Mouse (Mus musculus) forebrain, embryonic 13.5 days (tissue): Measurements from ENCODE around the gene Setd1b. TPM values are rescaled to one million over a fixed set of nuclear protein-coding genes. Genes with fewer than 3 reads are reported as not detected.

ENCODE experiments used
- ATAC-seq: fragments of 200-750 bp; cut with Nextera tagmentation; 2 replicates; pipeline ENCODE4 v1.8.0; 2017
- H3K27ac ChIP-seq: fragments of 300-500 bp; sonication (generic); 2 replicates; pipeline ENCODE4 v1.5.1; 2015; ENCODE audit warnings: inconsistent platforms, mild to moderate bottlenecking, moderate library complexity
- H3K27me3 ChIP-seq: fragments of 300-500 bp; sonication (generic); 2 replicates; pipeline ENCODE4 v1.6.1; 2015; ENCODE audit warnings: mild to moderate bottlenecking, inconsistent platforms
- H3K36me3 ChIP-seq: fragments of 300-500 bp; sonication (generic); 2 replicates; pipeline ENCODE4 v1.6.1; 2015; ENCODE audit warnings: mild to moderate bottlenecking, inconsistent platforms; ENCODE audit not compliant: poor library complexity, severe bottlenecking
- H3K4me1 ChIP-seq: fragments of 300-500 bp; sonication (generic); 2 replicates; pipeline ENCODE4 v1.6.1; 2015; ENCODE audit warnings: inconsistent platforms
- H3K4me2 ChIP-seq: fragments of 300-500 bp; sonication (generic); 2 replicates; pipeline ENCODE4 v1.6.1; 2015; ENCODE audit warnings: inconsistent platforms, mild to moderate bottlenecking, moderate library complexity
- H3K4me3 ChIP-seq: fragments of 300-500 bp; sonication (generic); 2 replicates; pipeline ENCODE4 v1.5.1; 2015; ENCODE audit warnings: mild to moderate bottlenecking, inconsistent platforms
- H3K9ac ChIP-seq: fragments of 300-500 bp; sonication (generic); 2 replicates; pipeline ENCODE4 v1.6.1; 2015; ENCODE audit warnings: mild to moderate bottlenecking, inconsistent platforms
- H3K9me3 ChIP-seq: fragments of 300-500 bp; sonication (generic); replicated peaks from 2 replicates; pipeline ENCODE4 v1.6.1; 2016; ENCODE audit warnings: inconsistent platforms
- WGBS: fragments of 180-500 bp; shearing (Covaris S2); methylation state at CpG from one replicate; pipeline ENCODE4 v1.1.7; 2015; 5-methylcytosine and 5-hydroxymethylcytosine counted together
- polyA plus RNA-seq: library from polyadenylated mRNA; unstranded; fragments of >200 nt; fragmentation: Nextera tagmentation; extraction: Ambion mirVana; gene quantifications from 2 replicates; pipeline ENCODE4 v1.2.1, GENCODE M21; 2015

Setd1b gene
- polyA plus RNA-seq, 1 experiment from 2014 or later = 13.9 TPM

DNA sequence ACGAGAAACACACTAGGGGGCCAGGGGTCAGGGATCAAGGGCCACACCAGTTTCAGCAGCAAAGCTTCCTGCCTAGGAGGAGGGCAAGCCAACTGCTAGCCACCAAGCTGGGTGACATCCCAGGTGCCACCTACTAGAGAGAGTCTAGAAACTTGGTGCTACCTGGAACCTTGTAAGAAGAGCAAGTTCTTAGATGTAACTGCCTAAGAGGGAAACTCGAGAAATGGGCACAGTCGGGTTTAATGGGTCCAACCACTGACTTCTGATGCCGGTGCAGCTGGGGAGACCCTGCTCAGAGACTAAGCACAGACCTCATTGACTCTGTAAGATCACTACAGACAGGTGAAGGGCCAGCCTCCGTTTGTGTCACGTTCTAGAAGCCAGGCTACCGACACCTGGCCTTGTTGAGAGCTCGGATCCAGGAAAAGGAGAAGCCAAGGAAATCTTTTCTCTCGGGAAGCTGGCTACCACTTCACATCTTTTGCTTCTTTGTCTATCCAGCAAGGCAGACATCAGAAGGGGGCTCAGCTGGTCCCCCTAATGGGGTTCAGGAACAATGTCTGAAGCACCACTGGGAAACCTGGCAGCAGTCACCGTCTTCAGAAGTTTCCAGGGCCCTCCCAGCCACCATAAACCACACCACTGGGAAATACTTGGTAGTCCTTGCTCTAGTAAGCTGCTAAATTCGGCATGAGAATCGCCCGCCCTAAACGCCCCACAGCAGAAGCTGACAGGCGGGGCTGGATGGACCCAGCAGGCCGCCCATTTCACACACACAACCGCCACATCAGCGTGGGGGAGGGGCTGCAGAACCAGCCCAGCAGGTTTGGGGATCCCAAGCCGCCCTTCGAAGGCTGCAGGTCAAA, 4.7 kb upstream of the Setd1b start:
- under 1% methylated on average over 20 of the region's 20 CpGs for WGBS
- Histone ChIP-seq H3K27me3 (no peaks in the 10 kb centered on the region), H3K4me1 (peaks cover 58% of the 10 kb centered on the region)

DNA sequence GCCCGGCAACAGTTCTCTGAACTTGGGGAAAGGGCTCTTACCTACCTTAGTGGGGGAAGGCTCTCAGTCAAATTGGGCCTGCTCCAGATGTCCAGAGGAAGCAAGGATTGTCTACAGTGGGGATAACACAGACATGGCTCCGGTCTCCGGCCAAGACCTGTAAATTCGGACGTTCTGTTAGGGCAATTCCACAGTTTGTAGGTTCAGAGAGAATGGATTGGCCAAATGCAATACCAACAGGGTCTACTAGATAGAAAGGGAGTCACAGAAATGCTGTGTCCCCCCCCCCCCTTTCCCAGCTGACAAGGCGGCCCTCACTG, 4.1 kb upstream of the Setd1b start:
- 2% methylated on average over 6 of the region's 6 CpGs for WGBS
- H3K4me1 ChIP-seq = peaks cover 52% of the 10 kb centered on the region
- no peaks in the 10 kb centered on the region for H3K9me3 ChIP-seq

More for the DNA sequence above, 4.7 kb upstream of the Setd1b start:
- peak overlapping the region; percentile 100 for H3K27ac ChIP-seq
- H3K9ac ChIP-seq = peak overlapping the region; percentile 100
- H3K4me3 ChIP-seq = peak overlapping the region; percentile 94
- H3K36me3 ChIP-seq = peaks cover 29% of the 10 kb centered on the region
- ATAC-seq = no peak
- H3K9me3 ChIP-seq = no peaks in the 10 kb centered on the region
- peak overlapping the region; percentile 96 for H3K4me2 ChIP-seq

DNA sequence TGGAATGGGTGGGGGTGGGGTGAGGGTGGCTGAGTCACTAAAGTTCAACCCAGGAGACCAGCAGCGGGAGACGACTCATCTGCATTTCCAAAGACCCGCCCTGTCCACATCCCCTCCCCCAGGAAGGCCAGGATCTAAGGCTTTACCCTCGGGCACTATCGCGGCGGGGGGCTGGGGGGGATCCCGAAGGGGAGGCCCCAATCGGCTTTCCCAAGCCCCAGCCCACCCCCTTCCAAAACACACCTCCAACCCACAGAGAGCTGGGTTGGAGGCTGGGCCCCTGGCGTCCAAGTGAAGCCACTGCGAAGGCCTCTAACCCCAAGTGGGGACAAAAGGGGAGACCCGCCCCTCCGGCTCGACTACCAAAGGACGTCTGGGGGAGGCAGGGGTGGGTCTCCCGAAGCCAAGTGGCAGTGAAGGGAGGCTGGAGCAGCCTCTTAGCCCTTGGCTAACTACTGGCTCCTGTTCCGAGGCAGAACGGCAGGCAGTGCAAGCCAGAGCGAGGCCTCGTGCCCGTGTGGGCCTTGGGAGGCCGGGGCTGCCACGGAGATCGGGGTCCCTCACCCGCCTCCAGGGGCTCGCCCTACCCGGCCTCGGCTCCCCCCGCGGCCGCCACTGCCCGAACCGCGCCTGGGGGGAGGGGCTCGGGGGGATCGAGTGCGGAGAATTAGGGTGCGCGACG, 3.6 kb upstream of the Setd1b start:
- Histone ChIP-seq H3K9me3 (no peaks in the 10 kb centered on the region), H3K36me3 (peaks cover 26% of the 10 kb centered on the region), H3K4me3 (peak overlapping the region; percentile 94), H3K27ac (peak overlapping the region; percentile 100), H3K27me3 (no peaks in the 10 kb centered on the region), H3K9ac (peak overlapping the region; percentile 100), H3K4me1 (peaks cover 47% of the 10 kb centered on the region), H3K4me2 (peak overlapping the region; percentile 96)
- WGBS = under 1% methylated on average over 33 of the region's 40 CpGs
- ATAC-seq = peak; percentile 5; the same call in 1 of the 2 replicates

More for the DNA sequence above, 4.1 kb upstream of the Setd1b start:
- H3K27ac ChIP-seq = peak overlapping the region; percentile 100
- H3K4me3 ChIP-seq = peak overlapping the region; percentile 94
- peak overlapping the region; percentile 96 for H3K4me2 ChIP-seq
- no peak for ATAC-seq
- H3K27me3 ChIP-seq = no peaks in the 10 kb centered on the region
- peak overlapping the region; percentile 100 for H3K9ac ChIP-seq
- peaks cover 29% of the 10 kb centered on the region for H3K36me3 ChIP-seq

DNA sequence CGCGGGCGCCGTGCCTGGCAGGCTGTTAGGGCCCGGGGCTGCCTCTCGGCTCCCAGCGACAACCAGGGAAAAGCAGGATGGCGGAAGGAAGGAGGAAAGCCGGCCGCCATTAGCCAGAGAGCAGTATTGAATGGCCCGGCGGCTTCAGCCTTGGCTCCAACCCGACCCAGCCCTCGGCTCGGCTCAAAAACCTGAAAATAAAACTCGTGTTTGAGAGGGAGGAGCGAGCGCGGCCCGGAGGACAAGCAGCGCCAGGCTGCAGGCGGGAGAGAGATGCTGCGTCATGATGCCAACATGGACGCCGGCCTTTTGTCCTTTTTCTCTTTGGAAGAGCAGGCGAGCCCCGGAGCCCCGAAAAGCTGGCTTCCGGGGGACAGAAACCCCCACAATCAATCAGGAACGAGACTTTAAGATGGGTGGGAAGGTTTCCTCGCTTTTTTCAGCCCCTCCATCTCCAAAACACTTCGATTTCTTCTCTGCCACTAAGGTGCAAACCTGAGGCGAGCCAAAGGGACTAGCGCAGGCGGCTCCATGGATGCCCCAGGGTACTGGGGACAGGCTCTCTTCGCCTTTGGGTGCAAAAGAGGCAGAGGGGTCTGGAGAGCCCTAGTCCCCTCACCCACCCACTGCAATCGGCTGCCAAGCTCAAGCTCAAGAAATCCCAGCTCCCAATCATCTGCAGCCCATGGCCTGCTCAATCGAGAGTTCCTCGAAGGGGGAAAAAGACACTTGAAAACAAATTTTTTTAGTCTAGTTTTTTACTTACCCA, 2.9 kb upstream of the Setd1b start:
- under 1% methylated on average over 39 of the region's 39 CpGs for WGBS
- ATAC-seq = 0 out of 2 replicates have a peak, but pooled peaks have one; percentile 8
- Histone ChIP-seq H3K27me3 (no peaks in the 10 kb centered on the region), H3K4me1 (peaks cover 47% of the 10 kb centered on the region), H3K4me3 (peak overlapping the region; percentile 94), H3K36me3 (peaks cover 18% of the 10 kb centered on the region), H3K27ac (peak overlapping the region; percentile 100), H3K9me3 (no peaks in the 10 kb centered on the region), H3K4me2 (peak overlapping the region; percentile 96), H3K9ac (peak overlapping the region; percentile 100)

DNA sequence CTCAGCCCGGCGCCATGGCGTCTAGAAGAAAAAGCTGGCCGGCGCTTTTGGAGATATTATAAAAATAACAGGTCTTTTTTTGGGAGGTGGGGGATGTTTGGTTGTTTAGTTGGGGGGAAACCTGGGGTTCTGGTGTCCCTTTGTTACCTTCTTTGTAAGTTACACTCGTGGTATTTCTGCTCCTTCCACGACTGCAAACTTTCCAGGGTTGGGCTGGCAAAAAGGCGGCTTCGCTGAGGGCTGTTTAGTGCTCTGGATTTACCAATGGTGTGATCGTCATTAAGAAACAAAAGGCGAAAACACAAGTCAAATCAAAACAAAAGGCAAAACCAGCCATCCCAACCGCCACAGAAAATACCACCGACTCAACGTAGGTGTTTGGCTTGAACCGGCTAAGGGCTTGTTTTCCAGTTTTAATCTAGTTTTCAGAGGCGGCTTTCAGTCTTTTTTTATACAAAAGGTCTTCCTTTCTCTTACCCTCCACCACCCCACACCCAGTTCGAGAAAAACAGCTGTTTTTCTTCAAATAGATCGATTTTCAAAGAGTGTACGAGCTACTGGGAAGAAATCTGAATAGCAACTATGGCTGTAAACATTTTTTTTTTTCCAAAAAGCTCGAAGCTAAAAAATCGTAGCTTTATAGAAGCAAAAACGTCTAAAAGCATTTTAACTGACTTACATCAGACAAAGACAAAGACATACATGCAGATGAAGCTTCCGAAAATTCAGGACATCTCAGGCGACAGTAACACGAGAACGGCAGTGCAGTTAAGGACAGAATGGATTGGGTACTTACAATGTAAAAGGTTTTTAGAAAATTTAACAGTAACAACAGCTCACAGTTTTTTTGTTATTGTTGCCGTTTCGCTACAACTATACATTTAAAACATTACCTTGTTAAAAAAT, 2.0 kb upstream of the Setd1b start:
- Histone ChIP-seq H3K9ac (peak overlapping the region; percentile 100), H3K27ac (peak overlapping the region; percentile 100), H3K27me3 (no peaks in the 10 kb centered on the region), H3K36me3 (peaks cover 11% of the 10 kb centered on the region; the same call in 1 of the 2 replicates), H3K4me3 (peak overlapping the region; percentile 94), H3K4me2 (peak overlapping the region; percentile 96), H3K9me3 (no peaks in the 10 kb centered on the region), H3K4me1 (peaks cover 47% of the 10 kb centered on the region)
- no peak for ATAC-seq
- under 1% methylated on average over 28 of the region's 28 CpGs for WGBS

DNA sequence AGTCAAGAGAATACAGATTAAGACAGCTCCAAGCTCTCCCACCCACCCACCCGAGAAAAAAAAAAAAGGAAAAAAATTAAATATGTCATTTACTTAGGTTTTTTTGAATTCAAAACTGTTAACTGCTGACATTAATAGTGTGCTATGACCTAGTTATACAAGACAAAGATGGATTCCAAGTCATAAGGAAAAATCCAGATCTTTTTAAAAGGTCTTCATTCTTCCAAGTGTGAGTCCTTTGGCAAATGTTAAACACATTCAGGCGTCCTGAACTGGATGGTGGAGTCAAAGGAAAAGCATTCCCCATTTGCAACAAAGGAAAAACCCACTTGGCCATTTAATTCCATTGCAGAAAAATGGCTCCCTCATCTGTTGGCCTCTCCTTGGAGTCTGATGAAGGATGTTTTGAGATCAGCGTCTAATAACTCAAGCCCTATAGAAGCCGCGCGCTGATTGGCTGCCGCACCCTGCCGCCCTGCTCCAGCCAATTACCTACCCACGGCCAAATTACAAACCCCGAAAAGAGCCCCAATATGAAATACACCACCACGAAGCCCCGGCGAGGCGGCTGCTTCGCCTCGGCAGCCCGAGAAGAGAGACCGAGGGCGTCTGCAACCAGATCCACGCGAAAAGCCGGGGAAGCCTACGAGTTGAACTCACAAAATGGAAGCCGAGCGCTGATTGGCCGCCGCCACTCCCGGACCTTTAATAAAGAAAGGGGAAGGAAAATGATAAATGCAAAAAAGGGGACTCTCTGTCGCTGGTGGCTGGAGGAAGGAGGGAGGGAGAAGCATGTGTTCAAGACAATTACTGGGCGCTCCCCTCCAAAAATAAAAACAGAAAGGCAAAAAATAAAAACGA, 1.1 kb upstream of the Setd1b start:
- under 1% methylated on average over 31 of the region's 31 CpGs for WGBS

DNA sequence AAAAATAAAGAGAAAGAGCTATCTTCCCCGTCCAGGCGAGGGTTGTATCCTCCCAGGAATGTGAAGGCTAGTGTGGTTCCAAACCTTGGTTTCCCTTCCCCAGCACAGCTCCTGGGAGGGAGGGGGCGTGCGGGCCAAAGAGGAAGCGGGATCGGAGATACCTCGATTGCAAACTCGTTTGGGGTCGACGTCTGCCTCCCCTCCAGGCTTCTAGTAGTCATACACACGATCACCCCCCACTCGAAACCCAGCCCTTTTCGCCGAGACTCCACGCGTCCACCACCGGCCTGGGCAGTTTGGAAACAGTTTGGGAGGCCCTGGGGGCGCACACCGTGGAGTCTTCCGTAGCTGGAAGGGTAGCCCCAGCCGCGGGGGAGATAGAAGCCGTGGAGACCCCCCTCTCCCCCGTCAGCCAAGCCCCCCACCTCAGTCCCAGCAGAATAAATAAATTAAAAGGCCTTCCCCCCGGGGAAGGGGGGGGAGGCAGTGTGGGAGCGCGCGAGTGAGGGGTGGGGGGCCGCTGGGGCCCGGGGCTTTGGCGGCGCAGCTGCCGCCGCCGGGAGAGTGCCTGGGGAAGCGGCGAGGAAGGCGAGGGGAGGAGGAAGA, 335 bp upstream of the Setd1b start:
- 2% methylated on average over 35 of the region's 38 CpGs for WGBS
- Histone ChIP-seq H3K27ac (peak overlapping the region; percentile 100), H3K27me3 (no peaks in the 10 kb centered on the region), H3K4me3 (peak overlapping the region; percentile 94), H3K9me3 (no peaks in the 10 kb centered on the region), H3K36me3 (peaks cover 14% of the 10 kb centered on the region), H3K9ac (peak overlapping the region; percentile 100), H3K4me2 (peak overlapping the region; percentile 100), H3K4me1 (peaks cover 47% of the 10 kb centered on the region)
- peak; percentile 36 for ATAC-seq

More for the DNA sequence above, 1.1 kb upstream of the Setd1b start:
- Histone ChIP-seq H3K27me3 (no peaks in the 10 kb centered on the region), H3K36me3 (peaks cover 10% of the 10 kb centered on the region; the same call in 1 of the 2 replicates), H3K9me3 (no peaks in the 10 kb centered on the region), H3K4me2 (peak overlapping the region; percentile 100), H3K9ac (peak overlapping the region; percentile 100), H3K4me3 (peak overlapping the region; percentile 94), H3K27ac (peak overlapping the region; percentile 100), H3K4me1 (peaks cover 47% of the 10 kb centered on the region)
- ATAC-seq = peak; percentile 71

DNA sequence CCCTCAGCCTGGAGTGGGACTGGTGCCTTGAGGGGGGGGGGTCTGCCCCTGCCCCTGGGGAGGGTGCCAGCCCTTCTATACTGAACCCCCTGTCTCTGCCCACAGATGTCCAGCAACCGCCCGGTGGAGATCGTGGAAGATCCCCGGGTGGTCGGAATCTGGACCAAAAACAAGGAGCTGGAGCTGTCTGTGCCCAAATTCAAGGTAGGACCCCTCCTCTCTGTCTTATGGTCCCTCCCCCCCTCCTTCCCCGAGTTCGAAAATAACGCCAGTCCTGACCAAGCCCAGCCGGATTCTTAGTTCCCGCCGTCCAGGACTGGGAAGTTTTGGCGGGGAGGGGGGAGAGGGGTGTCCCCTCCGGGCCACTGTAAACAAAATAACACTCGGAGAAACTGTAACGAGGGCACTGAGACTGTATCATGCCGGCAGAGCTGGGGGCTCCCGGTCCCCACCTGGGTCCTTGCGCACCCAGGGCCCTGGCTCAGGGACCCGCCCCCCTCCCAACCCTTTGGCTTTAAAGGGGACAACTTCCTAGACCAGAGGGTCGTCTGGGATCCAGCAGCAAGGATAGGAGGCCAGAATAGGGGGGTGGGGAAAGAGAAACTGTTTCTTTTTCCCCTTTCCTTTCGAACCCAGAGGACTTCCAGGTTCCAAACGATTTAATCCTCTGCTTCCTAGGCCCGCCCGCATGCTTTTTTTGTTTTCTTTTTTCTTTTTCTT, 1.4 kb downstream of the Setd1b start:
- Histone ChIP-seq H3K4me3 (peak overlapping the region; percentile 94), H3K4me2 (peak overlapping the region; percentile 100), H3K36me3 (peaks cover 32% of the 10 kb centered on the region), H3K27ac (peak overlapping the region; percentile 100), H3K27me3 (no peaks in the 10 kb centered on the region), H3K9me3 (no peaks in the 10 kb centered on the region), H3K4me1 (peaks cover 40% of the 10 kb centered on the region), H3K9ac (peak overlapping the region; percentile 100)
- WGBS = 0% methylated on average over 23 of the region's 24 CpGs
- no peak for ATAC-seq

DNA sequence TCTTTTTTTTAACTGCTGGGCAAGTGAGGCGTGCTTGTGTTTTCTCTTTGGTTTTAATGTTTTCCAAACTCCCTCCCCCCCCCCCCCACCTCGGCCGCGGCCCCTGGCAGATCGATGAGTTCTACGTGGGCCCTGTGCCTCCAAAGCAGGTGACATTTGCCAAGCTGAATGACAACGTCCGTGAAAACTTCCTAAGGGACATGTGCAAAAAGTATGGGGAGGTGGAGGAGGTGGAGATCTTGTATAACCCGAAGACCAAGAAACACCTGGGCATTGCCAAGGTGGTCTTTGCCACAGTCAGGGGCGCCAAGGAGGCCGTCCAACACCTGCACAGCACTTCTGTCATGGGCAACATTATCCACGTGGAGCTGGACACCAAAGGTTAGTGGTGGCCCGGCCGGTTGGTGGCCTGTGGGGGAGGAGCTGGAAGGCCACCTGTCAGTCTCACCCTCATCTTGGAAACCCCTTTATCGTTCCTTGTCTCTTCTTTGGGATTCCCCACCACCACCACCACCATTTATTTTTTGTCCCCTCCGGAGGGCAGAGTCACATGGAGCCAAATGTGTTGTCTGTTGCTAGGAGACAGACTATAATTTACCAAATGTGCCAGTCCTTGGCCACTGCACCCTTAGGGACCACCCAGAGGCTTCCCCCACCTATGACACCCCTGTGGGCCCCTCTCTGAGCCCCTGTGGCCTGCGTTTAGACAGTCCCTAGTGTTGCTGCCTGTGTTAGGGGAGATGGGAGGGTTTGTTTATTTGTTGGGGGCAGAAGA, 2.2 kb downstream of the Setd1b start:
- Histone ChIP-seq H3K9ac (peak overlapping the region; percentile 100), H3K27me3 (no peaks in the 10 kb centered on the region), H3K4me2 (peak overlapping the region; percentile 100), H3K27ac (peak overlapping the region; percentile 54; the same call in 1 of the 2 replicates), H3K4me3 (peak overlapping the region; percentile 94), H3K36me3 (peaks cover 39% of the 10 kb centered on the region), H3K4me1 (peaks cover 47% of the 10 kb centered on the region), H3K9me3 (no peaks in the 10 kb centered on the region)
- no peak for ATAC-seq
- WGBS = 3% methylated on average over 17 of the region's 17 CpGs
